Mouse (Mus musculus) C2C12 (cell line): ENCODE results near the gene Ppil3. TPM values are rescaled to one million over a fixed set of nuclear protein-coding genes. Genes with fewer than 3 reads are reported as not detected.

Source experiments
- H3K27me3 ChIP-seq: one replicate; pipeline ENCODE4 v1.6.1; 2011; ENCODE audit not compliant: control insufficient read depth, insufficient read depth, insufficient read length
- H3K36me3 ChIP-seq: one replicate; pipeline ENCODE4 v1.6.1; 2011; ENCODE audit not compliant: control insufficient read depth, insufficient read depth
- H3K4me3 ChIP-seq: one replicate; pipeline ENCODE4 v1.5.1; 2011; ENCODE audit warnings: mild to moderate bottlenecking, control low read depth; ENCODE audit not compliant: poor library complexity, insufficient read depth, severe bottlenecking
- H3K79me2 ChIP-seq: one replicate; pipeline ENCODE4 v1.6.1; 2011; ENCODE audit not compliant: control insufficient read depth, insufficient read depth
- H3K79me3 ChIP-seq: one replicate; pipeline ENCODE4 v1.6.1; 2011; ENCODE audit warnings: low read depth, control low read depth
- H3ac ChIP-seq: one replicate; pipeline ENCODE3; 2011; ENCODE audit warnings: low read depth; ENCODE audit not compliant: control insufficient read depth, insufficient read length
- CEBPB ChIP-seq: IDR thresholded peaks from one replicate; pipeline ENCODE4 v1.6.1; 2011; ENCODE audit warnings: low read depth, mild to moderate bottlenecking, control low read depth, moderate library complexity
- CTCF ChIP-seq: IDR thresholded peaks from one replicate; pipeline ENCODE4 v1.5.1; 2011; ENCODE audit not compliant: control insufficient read depth, insufficient read depth, insufficient read length
- FOSL1 ChIP-seq: IDR thresholded peaks from one replicate; pipeline ENCODE4 v1.8.0; 2011; ENCODE audit warnings: mild to moderate bottlenecking, low read length; ENCODE audit not compliant: poor library complexity, insufficient read depth, severe bottlenecking
- MAX ChIP-seq: IDR thresholded peaks from one replicate; pipeline ENCODE4 v1.6.1; 2011; ENCODE audit warnings: mild to moderate bottlenecking, control low read depth
- MYOD1 ChIP-seq: IDR thresholded peaks from one replicate; pipeline ENCODE4 v1.6.1; 2011; ENCODE audit warnings: low read depth; ENCODE audit not compliant: control insufficient read depth, insufficient read length
- MYOG ChIP-seq: IDR thresholded peaks from one replicate; pipeline ENCODE4 v1.6.1; 2011; ENCODE audit not compliant: control insufficient read depth, insufficient read length; ENCODE audit errors: extremely low read depth
- USF1 ChIP-seq: IDR thresholded peaks from one replicate; pipeline ENCODE4 v1.6.1; 2011; ENCODE audit warnings: low read depth, mild to moderate bottlenecking, control low read depth, moderate library complexity
- long read RNA-seq, 2 experiments: library from polyadenylated mRNA; unstranded; transcript quantifications; one replicate each; pipeline ENCODE4 v2.0.0; 2019 to 2020
- polyA plus RNA-seq: library from polyadenylated mRNA; unstranded; fragments of >200 nt; fragmentation: generic; extraction: Trizol; gene quantifications from one replicate; pipeline ENCODE4 v1.2.1, GENCODE M21; 2012; ENCODE audit warnings: missing spikeins

Ppil3 gene
- 88.9 TPM for polyA plus RNA-seq
- long read RNA-seq, experiment 1, transcript Ppil3-203 (7 exons, 1,033 nt): major isoform, 18 of 39 reads
- long read RNA-seq, experiment 1, partial matches to known transcripts: 1 of 39 reads
- long read RNA-seq, experiment 1, other reads (novel, unspliced or antisense): 14 of 39 reads
- long read RNA-seq, experiment 2, transcript Ppil3-203 (7 exons, 1,033 nt): major isoform, 11 of 25 reads
- long read RNA-seq, experiment 2, partial matches to known transcripts: 0 of 25 reads
- long read RNA-seq, experiment 2, other reads (novel, unspliced or antisense): 9 of 25 reads

DNA sequence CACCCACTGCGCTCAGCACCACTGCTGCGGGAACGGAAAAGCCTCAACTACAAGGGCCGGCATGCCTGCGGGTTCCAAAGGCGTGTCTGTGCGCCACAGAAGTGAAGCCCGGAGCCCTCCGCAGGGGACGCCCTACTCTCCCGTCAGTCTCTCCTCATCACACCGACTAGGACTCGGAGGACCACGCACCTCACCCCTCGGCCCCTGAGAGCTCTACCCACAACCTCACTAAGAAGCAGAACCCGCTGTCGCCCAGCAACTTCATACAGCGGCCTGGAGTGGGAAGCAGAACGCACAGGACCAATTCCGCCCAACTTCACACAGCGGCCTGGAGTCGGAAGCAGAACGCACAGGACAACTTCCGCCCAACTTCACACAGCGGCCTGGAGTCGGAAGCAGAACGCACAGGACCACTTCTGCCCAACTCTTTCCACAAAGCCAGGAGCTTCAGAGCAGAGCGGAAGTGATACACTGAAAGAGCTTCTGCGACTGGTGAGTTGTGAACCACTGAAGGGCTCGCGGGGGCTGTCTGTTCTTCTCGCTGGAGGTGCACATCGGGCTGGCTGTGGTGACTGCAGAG, at the start of gene Ppil3, which contains the start of gene Nif3l1:
Gene Ppil3, minus strand, starts transcription at position 344 of the 580 bp plus-strand sequence.
Gene Nif3l1, plus strand, starts transcription at position 9 of the 580 bp plus-strand sequence.
- peaks cover 66% of the 10 kb centered on the region for H3K79me2 ChIP-seq
- H3K79me3 ChIP-seq: peaks cover 46% of the 10 kb centered on the region
- no peaks in the 10 kb centered on the region for H3K27me3 ChIP-seq
- peak within 1 kb of the TSS; percentile 88 for H3ac ChIP-seq
- no peak for TF ChIP-seq MYOD1
- TF ChIP-seq MYOG: no peak
- TF ChIP-seq CTCF: no peak
- no peak for TF ChIP-seq CEBPB
- TF ChIP-seq MAX: peak; percentile 73
- peaks cover 44% of the 10 kb centered on the region for H3K36me3 ChIP-seq
- H3K4me3 ChIP-seq: peak within 1 kb of the TSS; percentile 65

- TF ChIP-seq MYOD1 (no peak), CEBPB (no peak), CTCF (no peak), FOSL1 (no peak), USF1 (no peak), MYOG (no peak), MAX (no peak)
- H3ac ChIP-seq: no peak overlapping the region
- no peaks in the 10 kb centered on the region for H3K27me3 ChIP-seq
- H3K79me2 ChIP-seq: no peaks in the 10 kb centered on the region
- H3K79me3 ChIP-seq: no peaks in the 10 kb centered on the region
- H3K36me3 ChIP-seq: peaks cover 78% of the 10 kb centered on the region
- H3K4me3 ChIP-seq: no peak overlapping the region
Observed at GRCm38 (mm10) chr1:58482647-58483046, 37.4 kb upstream of the Ppil3 start.

- TF ChIP-seq CEBPB: no peak
- no peak for TF ChIP-seq MYOG
- no peak for TF ChIP-seq MAX
- no peak for TF ChIP-seq CTCF
- no peak overlapping the region for H3ac ChIP-seq
- H3K27me3 ChIP-seq: no peaks in the 10 kb centered on the region
- no peaks in the 10 kb centered on the region for H3K79me3 ChIP-seq
- H3K36me3 ChIP-seq: peaks cover 84% of the 10 kb centered on the region
- H3K79me2 ChIP-seq: no peaks in the 10 kb centered on the region
- H3K4me3 ChIP-seq: no peak overlapping the region
Observed at GRCm38 (mm10) chr1:58475662-58476061, 30.4 kb upstream of the Ppil3 start.

DNA sequence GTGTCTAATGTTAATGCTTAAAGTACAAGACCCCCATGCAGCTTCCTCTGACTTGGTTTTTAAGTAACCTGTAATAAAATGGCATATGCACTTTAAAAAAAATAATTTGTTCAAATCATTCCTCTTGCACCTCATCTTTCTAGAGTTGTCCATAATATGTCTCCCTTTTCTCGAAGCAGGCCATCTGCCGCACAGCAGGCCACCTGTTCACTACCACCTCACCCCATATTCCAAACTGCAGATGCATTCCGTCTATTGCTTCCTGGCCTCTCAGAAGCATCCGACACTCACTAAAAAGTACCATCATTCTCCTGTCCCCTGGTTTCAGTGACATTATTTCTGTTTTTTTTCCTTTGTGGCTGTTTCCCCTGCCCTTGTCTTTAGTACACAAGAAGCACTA, 20.3 kb upstream of the Ppil3 start:
- no peak for TF ChIP-seq FOSL1
- TF ChIP-seq MYOD1: no peak
- TF ChIP-seq CEBPB: no peak
- no peaks in the 10 kb centered on the region for H3K79me3 ChIP-seq
- peaks cover 84% of the 10 kb centered on the region for H3K36me3 ChIP-seq
- H3ac ChIP-seq: no peak overlapping the region
- no peaks in the 10 kb centered on the region for H3K79me2 ChIP-seq
- H3K4me3 ChIP-seq: no peak overlapping the region
- H3K27me3 ChIP-seq: no peaks in the 10 kb centered on the region

DNA sequence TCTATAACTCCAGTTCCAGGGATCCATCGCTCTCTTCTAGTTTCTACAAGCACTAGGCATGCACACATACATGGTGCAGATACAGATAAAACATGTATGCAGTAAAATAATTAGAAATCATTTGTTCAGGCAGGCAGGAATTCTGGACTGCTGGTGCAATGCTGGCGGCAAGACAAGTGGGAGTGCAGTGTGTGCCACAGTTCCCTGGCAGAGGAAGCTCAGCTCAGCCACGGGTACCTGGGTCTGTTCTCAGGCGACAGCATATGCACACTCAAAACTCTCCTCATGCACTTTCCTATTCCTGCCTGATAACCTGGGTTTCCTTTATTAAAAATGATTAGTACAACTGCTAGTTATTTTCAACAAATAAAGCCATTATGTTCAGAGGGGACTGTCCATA, 19.8 kb upstream of the Ppil3 start:
- Histone ChIP-seq H3K4me3 (no peak overlapping the region), H3ac (no peak overlapping the region), H3K79me2 (no peaks in the 10 kb centered on the region), H3K79me3 (no peaks in the 10 kb centered on the region), H3K27me3 (no peaks in the 10 kb centered on the region), H3K36me3 (peaks cover 84% of the 10 kb centered on the region)
- no peak for TF ChIP-seq MYOG
- TF ChIP-seq MAX: no peak
- no peak for TF ChIP-seq MYOD1
- TF ChIP-seq CTCF: no peak
- TF ChIP-seq FOSL1: no peak
- no peak for TF ChIP-seq CEBPB
- TF ChIP-seq USF1: no peak

DNA sequence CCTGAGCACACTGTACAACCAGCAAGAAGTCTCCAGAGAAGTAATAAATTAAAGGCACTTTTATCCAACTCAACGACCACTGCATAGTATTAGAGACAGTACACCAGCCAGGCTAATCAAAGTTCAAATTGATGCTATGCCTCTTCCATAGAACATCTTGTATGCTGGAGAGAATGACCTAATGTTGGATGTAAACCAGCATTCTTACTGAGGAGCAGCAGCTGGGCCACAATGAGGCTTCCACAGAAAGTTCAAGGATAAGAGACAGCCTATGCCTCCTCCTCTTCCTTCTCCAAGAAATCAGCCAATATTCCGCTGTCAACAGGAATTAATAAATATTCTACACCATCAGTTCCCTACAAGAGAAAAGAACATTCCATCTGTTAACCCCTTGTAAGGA, 18.6 kb upstream of the Ppil3 start:
- Histone ChIP-seq H3K4me3 (no peak overlapping the region), H3K79me2 (no peaks in the 10 kb centered on the region), H3K36me3 (peaks cover 81% of the 10 kb centered on the region), H3K79me3 (no peaks in the 10 kb centered on the region), H3ac (no peak overlapping the region), H3K27me3 (no peaks in the 10 kb centered on the region)
- TF ChIP-seq CEBPB (no peak), CTCF (no peak), USF1 (no peak), FOSL1 (no peak), MYOD1 (no peak), MAX (no peak), MYOG (no peak)
